In genomic region chr1:154251186-154251585, GRCm38 (mm10) we compare ENCODE assay signal across 31 mouse cellular contexts. TPM values are rescaled to one million over a fixed set of nuclear protein-coding genes. Genes with fewer than 3 reads are reported as not detected.
"Had no signal": no experiment of that assay in that cellular context is flagged by ENCODE, and none has a peak within 500 bp of the region (broad histone marks: within the 10 kb centered on the region; RNA-seq: fewer than 3 reads in every experiment).

No protein-coding gene starts in this region.

- H3K4me2 ChIP-seq: heart, embryonic 11.5 days; heart, embryonic 13.5 days; heart, embryonic 15.5 days; hindbrain, embryonic 13.5 days; hindbrain, embryonic 15.5 days; kidney, embryonic 15.5 days; limb, embryonic 13.5 days; limb, embryonic 15.5 days; liver, embryonic 13.5 days; liver, embryonic 15.5 days had no signal

- H3K9me3 ChIP-seq: heart, embryonic 13.5 days; heart, embryonic 15.5 days; hindbrain, embryonic 13.5 days; hindbrain, embryonic 15.5 days; kidney, embryonic 15.5 days; limb, embryonic 13.5 days; limb, embryonic 15.5 days; liver, embryonic 13.5 days; liver, embryonic 15.5 days had no signal

- H3K27ac ChIP-seq: gastrocnemius, adult 2 months; heart, adult 2 months; heart, embryonic 13.5 days; heart, embryonic 15.5 days; hindbrain, embryonic 13.5 days; hindbrain, embryonic 15.5 days; hindbrain, postnatal 0 days; kidney, embryonic 15.5 days; kidney, postnatal 0 days; layer of hippocampus, adult 2 months; limb, embryonic 13.5 days; limb, embryonic 15.5 days; liver, embryonic 13.5 days; liver, embryonic 15.5 days had no signal

- H3K27me3 ChIP-seq: heart, embryonic 13.5 days; heart, embryonic 15.5 days; hindbrain, embryonic 13.5 days; hindbrain, embryonic 15.5 days; kidney, embryonic 15.5 days; limb, embryonic 13.5 days; limb, embryonic 15.5 days; liver, embryonic 13.5 days; liver, embryonic 15.5 days had no signal

- H3K4me3 ChIP-seq: gastrocnemius, adult 2 months; heart, adult 2 months; heart, embryonic 13.5 days; heart, embryonic 15.5 days; hindbrain, embryonic 13.5 days; hindbrain, embryonic 15.5 days; kidney, embryonic 15.5 days; layer of hippocampus, adult 2 months; limb, embryonic 13.5 days; limb, embryonic 15.5 days; liver, embryonic 13.5 days; liver, embryonic 15.5 days had no signal

- H3K9ac ChIP-seq: heart, embryonic 13.5 days; heart, embryonic 15.5 days; hindbrain, embryonic 13.5 days; hindbrain, embryonic 15.5 days; kidney, embryonic 15.5 days; limb, embryonic 13.5 days; limb, embryonic 15.5 days; liver, embryonic 13.5 days; liver, embryonic 15.5 days had no signal

- H3K36me3 ChIP-seq: heart, embryonic 13.5 days; heart, embryonic 15.5 days; hindbrain, embryonic 13.5 days; hindbrain, embryonic 15.5 days; kidney, embryonic 15.5 days; limb, embryonic 13.5 days; limb, embryonic 15.5 days; liver, embryonic 13.5 days; liver, embryonic 15.5 days had no signal

- DNase-seq: gastrocnemius, adult 2 months; gastrocnemius, postnatal 14 days; gastrocnemius, postnatal 36 days; heart, adult 11 months; heart, adult 2 months; heart, postnatal 14 days; heart, postnatal 36 days; kidney, adult 11 months; kidney, adult 2 months; kidney, adult 9 months; kidney, postnatal 14 days; kidney, postnatal 36 days; layer of hippocampus, postnatal 36 days; left cerebral cortex, postnatal 4 days; liver, embryonic 13.5 days had no signal

- H3K4me1 ChIP-seq: heart, embryonic 13.5 days; heart, embryonic 15.5 days; hindbrain, embryonic 13.5 days; hindbrain, embryonic 15.5 days; kidney, embryonic 15.5 days; limb, embryonic 13.5 days; limb, embryonic 15.5 days; liver, embryonic 13.5 days; liver, embryonic 15.5 days had no signal

- ATAC-seq: hindbrain, postnatal 0 days; intestine, embryonic 16.5 days had no signal

RNA-seq across cellular contexts. Expression of gene Zfp648, which starts 50.2 kb away (rescaled TPM):
- total RNA-seq: gastrocnemius, adult 2 months; gastrocnemius, postnatal 36 days; heart, adult 2 months; heart, postnatal 14 days; heart, postnatal 36 days; hematopoietic stem cell, adult 5-6 weeks had no signal
- polyA plus RNA-seq: heart, adult 2 months; heart, embryonic 11.5 days; heart, postnatal 0 days; intestine, embryonic 16.5 days; large intestine, adult 2 months; liver, embryonic 13.5 days; liver, embryonic 15.5 days had no signal
